Mouse (Mus musculus) 416B (cell line): ENCODE measurements around the gene Prdm15.

Experiments used
- DNase-seq: peaks from one replicate; pipeline ENCODE4 v3.0.0; 2011; ENCODE audit warnings: low read depth

Gene Prdm15

DNA sequence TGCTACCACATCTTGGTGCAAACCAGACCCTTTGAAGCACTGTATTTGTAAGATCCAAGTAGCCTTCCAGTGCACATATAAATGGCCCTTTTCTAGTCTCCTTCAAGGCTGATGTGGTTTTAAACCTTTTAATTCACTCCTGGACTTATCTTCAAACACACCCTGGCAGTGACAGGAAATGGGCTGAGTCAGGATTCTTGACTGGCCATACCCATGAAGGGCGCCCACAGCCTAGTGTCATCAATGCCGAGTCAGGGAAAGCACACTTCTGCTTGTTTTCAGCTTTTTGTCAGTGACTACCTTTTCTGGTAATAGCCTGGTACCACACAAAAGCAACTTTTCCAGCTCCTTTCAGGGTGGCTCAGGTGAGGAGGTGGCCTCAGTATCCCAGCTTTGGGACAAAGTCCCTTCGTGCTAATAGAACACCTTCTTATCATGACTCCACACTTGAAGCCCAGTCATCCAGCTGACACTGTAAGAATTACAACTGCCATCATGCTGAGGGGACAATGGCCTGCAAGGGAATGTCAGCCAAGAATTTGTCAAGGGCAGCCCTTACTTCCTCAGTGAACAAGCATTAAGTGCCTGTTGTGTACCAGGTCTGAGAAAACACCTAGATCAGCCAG is 99.2 kb downstream of the Prdm15 start:
- peak; percentile 91 for DNase-seq

DNA sequence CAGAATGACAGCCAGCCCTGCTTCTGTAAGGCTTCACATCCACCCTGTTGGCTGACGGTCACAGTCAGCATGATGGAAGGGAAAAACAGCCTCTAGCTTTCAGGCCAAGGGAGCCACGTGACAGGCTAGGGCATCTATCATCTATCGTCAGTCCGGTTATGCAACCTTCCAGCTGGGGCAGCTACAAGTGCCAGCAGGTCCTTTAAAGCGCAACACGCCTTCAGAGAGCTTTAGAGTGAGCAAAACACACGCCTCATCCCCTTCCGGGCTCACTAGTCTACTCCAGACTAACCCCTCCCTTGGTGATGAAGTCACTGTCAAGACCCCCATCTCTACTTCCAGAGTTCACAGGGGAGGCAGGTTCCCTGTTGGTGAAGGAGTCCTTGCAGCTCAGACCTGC is 99.8 kb downstream of the Prdm15 start:
- DNase-seq, result peak; percentile 84

DNA sequence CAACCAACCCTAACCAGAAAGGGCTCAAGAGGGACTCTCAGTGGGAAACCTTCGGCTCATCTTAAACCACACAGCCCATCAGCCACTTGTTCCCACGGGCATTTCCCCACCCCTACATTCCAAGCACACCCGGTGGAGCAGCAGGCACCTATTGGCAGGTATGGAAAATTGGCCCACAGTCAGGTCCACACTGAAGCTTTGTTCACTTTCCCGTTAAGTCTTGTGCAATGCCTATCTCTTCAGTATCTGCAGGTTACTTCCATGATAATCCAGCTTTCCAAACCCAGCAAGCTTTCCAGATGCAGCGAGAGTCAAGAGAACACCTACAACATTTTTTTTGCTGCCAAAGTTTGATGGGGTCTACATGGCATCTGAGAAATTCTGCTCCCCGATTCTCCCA is 103.2 kb downstream of the Prdm15 start:
- no peak for DNase-seq
